Mouse (Mus musculus) stomach, postnatal 0 days (tissue): Measurements from ENCODE around the gene Plekhn1. TPM values are rescaled to one million over a fixed set of nuclear protein-coding genes. Genes with fewer than 3 reads are reported as not detected.

Source experiments
- ATAC-seq: fragments of 200-750 bp; cut with Nextera tagmentation; 2 replicates; pipeline ENCODE4 v1.8.0; 2017; ENCODE audit not compliant: low FRiP score, low TSS enrichment
- DNase-seq: peaks from one replicate; pipeline ENCODE4 v3.0.0-alpha.2; 2016; ENCODE audit warnings: low spot score
- H3K27ac ChIP-seq: fragments of 300-500 bp; sonication (generic); replicated peaks from 2 replicates; pipeline ENCODE4 v1.5.1; 2014; ENCODE audit warnings: mild to moderate bottlenecking, control low read depth
- H3K27me3 ChIP-seq: fragments of 300-500 bp; sonication (generic); 2 replicates; pipeline ENCODE4 v1.6.1; 2014; ENCODE audit warnings: low read length; ENCODE audit not compliant: control insufficient read depth, insufficient read depth
- H3K36me3 ChIP-seq: fragments of 300-500 bp; sonication (generic); 2 replicates; pipeline ENCODE4 v1.6.1; 2014; ENCODE audit warnings: low read length, mixed read lengths; ENCODE audit not compliant: control insufficient read depth, insufficient read depth
- H3K4me1 ChIP-seq: fragments of 300-500 bp; sonication (generic); replicated peaks from 2 replicates; pipeline ENCODE4 v1.6.1; 2014; ENCODE audit warnings: antibody characterized with exemption; ENCODE audit not compliant: control insufficient read depth, insufficient read depth
- H3K4me2 ChIP-seq: fragments of 300-500 bp; sonication (generic); replicated peaks from 2 replicates; pipeline ENCODE4 v1.6.1; 2014; ENCODE audit warnings: low read depth, mild to moderate bottlenecking, control low read depth, moderate library complexity
- H3K4me3 ChIP-seq: fragments of 300-500 bp; sonication (generic); 2 replicates; pipeline ENCODE4 v1.5.1; 2014; ENCODE audit warnings: low read depth, low read length, control low read depth
- H3K9ac ChIP-seq: fragments of 300-500 bp; sonication (generic); 2 replicates; pipeline ENCODE4 v1.6.1; 2014; ENCODE audit warnings: mild to moderate bottlenecking, low read length, control low read depth, mixed read lengths
- H3K9me3 ChIP-seq: fragments of 300-500 bp; sonication (generic); 2 replicates; pipeline ENCODE4 v1.6.1; 2016; ENCODE audit warnings: low read length; ENCODE audit not compliant: control insufficient read depth
- CTCF ChIP-seq: IDR thresholded peaks from 2 replicates; pipeline ENCODE4 v1.5.1; 2016; ENCODE audit warnings: antibody characterized with exemption, low read depth, mild to moderate bottlenecking, moderate library complexity
- EP300 ChIP-seq: optimal IDR thresholded peaks from 2 replicates; pipeline ENCODE3; 2016; ENCODE audit warnings: antibody characterized with exemption
- WGBS: fragments of 180-500 bp; shearing (Covaris S2); extraction: QIAGEN DNeasy Blood & Tissue Kit; methylation state at CpG from one replicate; pipeline ENCODE4 v1.1.7; 2014; 5-methylcytosine and 5-hydroxymethylcytosine counted together
- polyA plus RNA-seq: library from polyadenylated mRNA; unstranded; fragments of >200 nt; fragmentation: Nextera tagmentation; extraction: Ambion mirVana; gene quantifications from 2 replicates; pipeline ENCODE4 v1.2.1, GENCODE M21; 2015

Plekhn1 gene
- polyA plus RNA-seq, 1 experiment from 2014 or later = 34.0 TPM

DNA sequence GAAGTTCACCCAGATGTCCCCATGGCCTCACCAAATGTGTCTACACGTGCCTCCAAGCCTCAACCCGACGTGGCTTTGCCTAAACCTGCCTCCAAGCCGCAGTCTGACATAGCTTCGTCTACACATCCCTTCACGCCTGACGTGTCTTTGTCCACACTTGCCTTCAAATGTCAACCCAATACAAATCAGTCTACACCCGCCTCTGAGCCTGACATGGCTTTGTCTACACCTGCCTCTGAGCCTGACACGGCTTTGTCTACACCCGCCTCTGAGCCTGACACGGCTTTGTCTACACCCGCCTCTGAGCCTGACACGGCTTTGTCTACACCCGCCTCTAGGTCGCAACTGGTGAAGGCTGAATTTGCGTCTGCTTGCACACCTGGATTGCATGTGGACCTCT lies 16.8 kb downstream of the Plekhn1 start:
- Histone ChIP-seq H3K27ac (no peak overlapping the region; the same call in 1 of the 2 replicates), H3K4me3 (no peak overlapping the region), H3K27me3 (no peaks in the 10 kb centered on the region), H3K4me1 (no peaks in the 10 kb centered on the region), H3K4me2 (no peak overlapping the region), H3K9ac (no peak overlapping the region), H3K9me3 (no peaks in the 10 kb centered on the region), H3K36me3 (no peaks in the 10 kb centered on the region)
- DNase-seq (no peak), ATAC-seq (peak; percentile 8; the same call in 1 of the 2 replicates)
- TF ChIP-seq CTCF (no peak), EP300 (no peak)
- 53% methylated on average over 16 of the region's 16 CpGs for WGBS

DNA sequence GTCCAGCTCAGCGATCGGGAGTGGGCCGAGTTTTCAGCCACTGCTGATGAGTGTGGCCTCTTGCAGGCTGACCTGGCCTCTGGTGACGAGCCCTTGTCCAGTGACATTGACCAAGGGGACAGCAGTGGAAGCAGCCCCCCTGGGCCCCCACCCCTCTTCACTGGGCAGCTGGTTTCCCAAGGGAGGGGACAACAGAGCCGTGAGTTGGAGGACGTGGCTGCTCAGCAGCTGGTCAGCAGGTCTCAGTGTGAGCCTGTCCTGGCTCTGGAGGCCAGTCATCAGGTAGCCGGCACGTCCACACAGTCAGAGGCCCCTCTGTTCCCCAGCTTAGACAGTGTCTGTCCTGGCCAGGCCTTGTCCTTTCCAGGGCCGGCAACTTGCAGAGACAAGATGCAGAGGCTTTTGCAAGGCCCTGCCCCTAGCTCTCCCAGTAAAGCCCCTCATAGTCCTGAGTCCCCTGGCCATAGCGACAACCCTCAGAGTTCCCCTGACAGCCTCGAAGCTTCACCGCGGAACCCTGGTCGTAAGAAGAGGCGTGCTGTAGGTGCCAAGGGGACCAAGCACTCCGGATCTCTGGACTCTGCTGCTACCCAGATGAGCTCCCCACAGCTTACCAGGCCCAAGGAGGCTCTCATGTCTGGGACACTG lies 17.5 kb downstream of the Plekhn1 start:
- TF ChIP-seq EP300 = no peak
- no peak for TF ChIP-seq CTCF
- no peak overlapping the region for H3K9ac ChIP-seq
- no peaks in the 10 kb centered on the region for H3K36me3 ChIP-seq
- ATAC-seq (no peak), DNase-seq (no peak)
- no peaks in the 10 kb centered on the region for H3K4me1 ChIP-seq
- H3K4me3 ChIP-seq = no peak overlapping the region
- 79% methylated on average over 16 of the region's 16 CpGs for WGBS
- H3K27me3 ChIP-seq = no peaks in the 10 kb centered on the region
- H3K9me3 ChIP-seq = no peaks in the 10 kb centered on the region
- 0 out of 2 replicates have a peak overlapping the region, but pooled peaks have one; percentile 30 for H3K27ac ChIP-seq
- no peak overlapping the region for H3K4me2 ChIP-seq

DNA sequence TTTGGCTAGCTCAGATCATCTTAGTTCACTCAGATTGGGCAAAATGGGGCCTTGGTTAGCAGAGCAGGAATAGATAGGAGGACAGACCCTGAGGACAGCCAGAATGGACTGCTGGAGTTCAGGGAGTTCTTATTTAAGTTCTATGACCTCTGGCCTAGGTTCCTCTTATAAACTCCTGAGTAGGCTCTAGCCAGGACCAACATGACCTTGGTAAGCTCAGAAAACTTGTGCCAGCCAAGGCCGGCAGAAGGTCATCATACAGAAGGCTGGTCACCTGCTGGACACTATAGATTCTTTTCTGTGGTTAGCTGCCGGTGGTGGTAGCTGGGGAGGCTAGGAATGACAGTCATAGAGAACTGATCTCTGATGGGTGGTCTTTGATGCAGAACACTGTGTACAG lies 18.5 kb downstream of the Plekhn1 start:
- Histone ChIP-seq H3K9ac (no peak overlapping the region), H3K36me3 (no peaks in the 10 kb centered on the region), H3K9me3 (no peaks in the 10 kb centered on the region), H3K4me2 (no peak overlapping the region), H3K27me3 (no peaks in the 10 kb centered on the region), H3K4me1 (no peaks in the 10 kb centered on the region), H3K4me3 (no peak overlapping the region), H3K27ac (no peak overlapping the region)
- ATAC-seq (no peak), DNase-seq (no peak)
- WGBS = 85% methylated on average over 2 of the region's 2 CpGs
- TF ChIP-seq CTCF = no peak
- TF ChIP-seq EP300 = no peak

DNA sequence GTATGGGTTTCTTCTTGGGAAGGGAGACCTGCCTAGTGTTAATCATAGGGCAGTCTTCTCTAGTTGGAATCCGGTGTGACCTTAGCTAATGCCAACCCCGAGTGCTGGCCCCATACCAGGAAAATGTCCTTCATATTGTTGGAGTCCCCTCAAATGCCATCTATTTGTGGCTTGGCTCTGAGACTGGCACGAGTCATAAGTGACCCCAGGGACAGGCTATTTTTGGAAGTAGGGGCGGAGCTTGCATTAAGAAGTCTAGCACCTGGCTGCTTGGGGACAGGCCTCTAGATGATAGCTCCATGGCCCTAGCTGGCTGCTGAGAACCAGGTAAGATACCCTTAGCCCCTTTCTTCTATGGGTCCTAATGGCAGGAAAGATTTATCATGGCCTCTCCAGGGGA lies 19.0 kb downstream of the Plekhn1 start, which contains the start of gene Perm1:
Gene Perm1 (plus strand): TSS at position 220 of the 400 bp plus-strand sequence.
- Histone ChIP-seq H3K4me3 (no peak within 1 kb of the TSS), H3K36me3 (no peaks in the 10 kb centered on the region), H3K9me3 (no peaks in the 10 kb centered on the region), H3K9ac (no peak within 1 kb of the TSS), H3K27ac (no peak within 1 kb of the TSS), H3K27me3 (no peaks in the 10 kb centered on the region), H3K4me2 (no peak within 1 kb of the TSS), H3K4me1 (no peaks in the 10 kb centered on the region)
- TF ChIP-seq CTCF (no peak), EP300 (no peak)
- no peak for DNase-seq
- ATAC-seq = no peak
- 61% methylated on average over 4 of the region's 4 CpGs for WGBS

DNA sequence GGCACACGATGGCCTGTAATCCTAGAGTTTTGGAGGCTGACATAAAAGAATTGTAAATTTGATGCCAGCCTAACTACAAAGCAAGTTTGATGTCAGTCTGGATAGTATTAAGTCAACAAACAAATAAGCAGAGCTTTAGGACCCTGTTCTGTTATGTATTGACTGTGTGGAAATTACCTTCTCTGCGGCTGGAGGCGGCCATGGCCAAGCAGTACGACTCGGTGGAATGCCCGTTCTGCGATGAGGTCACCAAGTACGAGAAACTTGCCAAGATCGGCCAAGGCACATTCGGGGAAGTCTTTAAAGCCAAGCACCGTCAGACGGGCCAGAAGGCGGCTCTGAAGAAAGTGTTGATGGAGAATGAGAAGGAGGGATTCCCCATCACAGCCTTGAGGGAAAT lies 21.5 kb downstream of the Plekhn1 start:
- Histone ChIP-seq H3K9me3 (no peaks in the 10 kb centered on the region), H3K4me1 (no peaks in the 10 kb centered on the region), H3K27ac (no peak overlapping the region), H3K4me3 (no peak overlapping the region), H3K36me3 (no peaks in the 10 kb centered on the region), H3K4me2 (no peak overlapping the region), H3K27me3 (no peaks in the 10 kb centered on the region), H3K9ac (no peak overlapping the region)
- DNase-seq (no peak), ATAC-seq (no peak)
- TF ChIP-seq CTCF (no peak), EP300 (no peak)
- WGBS = 87% methylated on average over 13 of the region's 13 CpGs

DNA sequence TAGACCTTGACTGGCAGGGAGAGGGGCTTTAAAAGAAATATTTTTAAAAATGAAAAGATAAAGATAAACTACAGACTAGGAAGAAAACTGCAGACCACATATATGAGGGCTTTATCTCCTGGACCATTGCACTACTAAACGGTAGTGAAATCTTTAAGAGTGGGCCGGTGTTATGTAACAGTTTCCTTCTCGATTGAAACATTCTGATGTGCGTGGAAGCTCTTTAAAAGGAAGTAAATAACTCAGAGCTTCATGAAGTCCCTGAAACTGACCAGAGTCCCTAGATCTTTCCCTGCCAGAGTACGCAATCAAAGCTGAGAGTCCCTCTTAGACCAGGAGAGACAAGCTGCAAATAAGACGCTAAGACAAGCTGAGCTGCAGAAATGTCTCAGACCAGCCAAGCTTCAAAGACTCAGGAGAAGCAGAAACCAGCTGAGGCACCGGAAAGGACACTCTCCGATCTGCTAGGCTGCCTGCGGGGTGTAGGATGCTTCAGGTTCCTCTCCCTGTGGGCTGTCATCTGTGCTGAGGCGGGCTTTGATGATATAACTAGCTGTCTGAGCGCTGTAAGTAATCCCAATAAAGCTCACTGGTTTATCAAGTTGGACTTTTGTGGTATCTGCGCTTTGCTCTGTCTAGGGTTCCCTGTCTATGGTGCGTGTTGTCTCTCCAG lies 24.6 kb downstream of the Plekhn1 start:
- H3K4me1 ChIP-seq = no peaks in the 10 kb centered on the region
- no peak overlapping the region for H3K9ac ChIP-seq
- no peak for ATAC-seq
- no peaks in the 10 kb centered on the region for H3K9me3 ChIP-seq
- no peak overlapping the region for H3K4me2 ChIP-seq
- no peak overlapping the region for H3K27ac ChIP-seq
- no peaks in the 10 kb centered on the region for H3K27me3 ChIP-seq
- no peaks in the 10 kb centered on the region for H3K36me3 ChIP-seq
- TF ChIP-seq CTCF (no peak), EP300 (no peak)
- no peak for DNase-seq
- 73% methylated on average over 13 of the region's 13 CpGs for WGBS
- no peak overlapping the region for H3K4me3 ChIP-seq
